Mouse (Mus musculus): Measurements from ENCODE around the gene Gldn. TPM values are rescaled to one million over a fixed set of nuclear protein-coding genes. Genes with fewer than 3 reads are reported as not detected.

Gene Gldn
- total RNA-seq (2014; rRNA removed) (0.44 and 1.0 TPM in 2 replicates), polyA plus RNA-seq (2015; fragmentation: Nextera tagmentation; extraction: Ambion mirVana) (0.75 and 0.86 TPM in 2 replicates)

DNA sequence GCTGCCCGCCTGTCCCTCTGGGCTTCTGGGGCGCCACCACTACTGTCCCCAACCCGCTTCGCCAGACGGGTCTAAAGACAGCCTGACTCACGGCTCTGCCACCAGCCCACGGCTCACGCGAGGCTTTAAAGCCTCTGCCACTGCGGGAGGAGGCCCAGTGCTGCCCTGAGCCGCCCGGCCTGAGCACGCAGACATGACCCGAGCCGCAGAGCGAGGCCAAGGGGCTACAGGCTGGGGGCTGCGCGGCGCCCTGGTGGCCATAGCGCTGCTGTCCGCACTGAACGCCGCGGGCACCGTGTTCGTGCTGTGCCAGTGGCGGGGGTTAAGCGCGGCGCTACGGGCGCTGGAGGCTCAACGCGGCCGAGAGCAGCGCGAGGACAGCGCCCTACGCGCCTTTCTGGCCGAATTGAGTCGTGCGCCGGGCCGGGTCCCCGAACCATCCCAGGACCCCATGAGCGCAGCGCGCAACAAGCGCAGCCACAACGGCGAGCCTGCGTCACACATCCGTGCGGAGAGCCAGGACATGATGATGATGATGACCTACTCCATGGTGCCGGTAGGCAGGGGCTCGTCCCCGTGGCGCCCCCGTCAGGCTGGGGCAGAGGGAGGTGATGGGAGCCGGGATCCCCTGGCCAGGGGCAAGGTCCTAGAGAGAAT, at the start of gene Gldn:
Gldn (plus strand) TSS at position 156 of the 657 bp plus-strand sequence.
- peak; percentile 34 for TF ChIP-seq CTCF (IDR thresholded peaks at IDR 0.05)
- H3K27me3 ChIP-seq (ENCODE audit: insufficient read depth, low read length) = 0 out of 2 replicates have a peak, but pooled peaks cover 3% of the 10 kb centered on the region
- WGBS = 3% methylated on average over 57 of the region's 61 CpGs
- H3K9ac ChIP-seq (replicated peaks; ENCODE audit: low read length, poor library complexity, severe bottlenecking) = peak within 1 kb of the TSS; percentile 64
- H3K4me2 ChIP-seq (ENCODE audit: low read depth, low read length, poor library complexity, severe bottlenecking) = peak within 1 kb of the TSS; percentile 96
- no peaks in the 10 kb centered on the region for H3K9me3 ChIP-seq (ENCODE audit: low read length)
- H3K4me3 ChIP-seq (ENCODE audit: low read depth, low read length) = peak within 1 kb of the TSS; percentile 51
- H3K27ac ChIP-seq (ENCODE audit: low read depth, low read length) = no peak within 1 kb of the TSS
- peaks cover 4% of the 10 kb centered on the region; the same call in 1 of the 2 replicates for H3K4me1 ChIP-seq (ENCODE audit: insufficient read depth, low read length)
- H3K36me3 ChIP-seq (ENCODE audit: insufficient read depth, low read length) = no peaks in the 10 kb centered on the region
- DNase-seq (ENCODE audit: low spot score) = peak; percentile 26
- peak; percentile 71 for ATAC-seq (ENCODE audit: low FRiP score)

GRCm38 (mm10) chr9:54244869-54245665, 41.2 kb upstream of the Gldn start:
- no peak overlapping the region for H3K4me2 ChIP-seq (ENCODE audit: low read depth, low read length, poor library complexity, severe bottlenecking)
- H3K9ac ChIP-seq (replicated peaks; ENCODE audit: low read length, poor library complexity, severe bottlenecking) = no peak overlapping the region
- no peaks in the 10 kb centered on the region for H3K36me3 ChIP-seq (ENCODE audit: insufficient read depth, low read length)
- no peak overlapping the region for H3K27ac ChIP-seq (ENCODE audit: low read depth, low read length)
- H3K4me3 ChIP-seq (ENCODE audit: low read depth, low read length) = no peak overlapping the region
- no peaks in the 10 kb centered on the region for H3K4me1 ChIP-seq (ENCODE audit: insufficient read depth, low read length)
- no peaks in the 10 kb centered on the region for H3K27me3 ChIP-seq (ENCODE audit: insufficient read depth, low read length)
- TF ChIP-seq CTCF (IDR thresholded peaks at IDR 0.05) = no peak
- no peak for ATAC-seq (ENCODE audit: low FRiP score)
- peak; percentile 80 for DNase-seq (ENCODE audit: low spot score)
- H3K9me3 ChIP-seq (ENCODE audit: low read length) = no peaks in the 10 kb centered on the region
- 42% methylated on average over 3 of the region's 3 CpGs for WGBS

- DNase-seq (ENCODE audit: low spot score) (no peak), ATAC-seq (ENCODE audit: low FRiP score) (no peak)
- H3K27ac ChIP-seq (ENCODE audit: low read depth, low read length) = no peak overlapping the region
- no peaks in the 10 kb centered on the region for H3K9me3 ChIP-seq (ENCODE audit: low read length)
- H3K36me3 ChIP-seq (ENCODE audit: insufficient read depth, low read length) = no peaks in the 10 kb centered on the region
- no peak for TF ChIP-seq CTCF (IDR thresholded peaks at IDR 0.05)
- 86% methylated on average over 4 of the region's 4 CpGs for WGBS
- no peaks in the 10 kb centered on the region for H3K4me1 ChIP-seq (ENCODE audit: insufficient read depth, low read length)
- no peaks in the 10 kb centered on the region for H3K27me3 ChIP-seq (ENCODE audit: insufficient read depth, low read length)
- no peak overlapping the region for H3K4me3 ChIP-seq (ENCODE audit: low read depth, low read length)
- H3K4me2 ChIP-seq (ENCODE audit: low read depth, low read length, poor library complexity, severe bottlenecking) = no peak overlapping the region
- no peak overlapping the region for H3K9ac ChIP-seq (replicated peaks; ENCODE audit: low read length, poor library complexity, severe bottlenecking)
These were observed 21.5 kb upstream of the Gldn start for GRCm38 (mm10) chr9:54264754-54265153.

GRCm38 (mm10) chr9:54268010-54268409, 18.3 kb upstream of the Gldn start, which contains the start of gene Cyp19a1:
Gene Cyp19a1, minus strand, starts transcription at chr9:54268110.
- Histone ChIP-seq H3K9ac (replicated peaks; ENCODE audit: low read length, poor library complexity, severe bottlenecking) (no peak within 1 kb of the TSS), H3K4me1 (ENCODE audit: insufficient read depth, low read length) (no peaks in the 10 kb centered on the region), H3K4me3 (ENCODE audit: low read depth, low read length) (no peak within 1 kb of the TSS), H3K9me3 (ENCODE audit: low read length) (no peaks in the 10 kb centered on the region), H3K27ac (ENCODE audit: low read depth, low read length) (no peak within 1 kb of the TSS), H3K4me2 (ENCODE audit: low read depth, low read length, poor library complexity, severe bottlenecking) (no peak within 1 kb of the TSS), H3K27me3 (ENCODE audit: insufficient read depth, low read length) (no peaks in the 10 kb centered on the region), H3K36me3 (ENCODE audit: insufficient read depth, low read length) (no peaks in the 10 kb centered on the region)
- no peak for TF ChIP-seq CTCF (IDR thresholded peaks at IDR 0.05)
- WGBS = 90% methylated on average over 7 of the region's 7 CpGs
- DNase-seq (ENCODE audit: low spot score) = no peak
- no peak for ATAC-seq (ENCODE audit: low FRiP score)

- Histone ChIP-seq H3K9ac (replicated peaks; ENCODE audit: low read length, poor library complexity, severe bottlenecking) (no peak overlapping the region), H3K4me1 (ENCODE audit: insufficient read depth, low read length) (no peaks in the 10 kb centered on the region), H3K27ac (ENCODE audit: low read depth, low read length) (no peak overlapping the region), H3K36me3 (ENCODE audit: insufficient read depth, low read length) (no peaks in the 10 kb centered on the region), H3K4me3 (ENCODE audit: low read depth, low read length) (no peak overlapping the region), H3K27me3 (ENCODE audit: insufficient read depth, low read length) (no peaks in the 10 kb centered on the region), H3K4me2 (ENCODE audit: low read depth, low read length, poor library complexity, severe bottlenecking) (no peak overlapping the region), H3K9me3 (ENCODE audit: low read length) (no peaks in the 10 kb centered on the region)
- TF ChIP-seq CTCF (IDR thresholded peaks at IDR 0.05) = no peak
- DNase-seq (ENCODE audit: low spot score) (no peak), ATAC-seq (ENCODE audit: low FRiP score) (no peak)
- 82% methylated on average over 6 of the region's 6 CpGs for WGBS
These were observed 16.3 kb upstream of the Gldn start for GRCm38 (mm10) chr9:54269987-54270386.

GRCm38 (mm10) chr9:54270889-54271288, 15.4 kb upstream of the Gldn start:
- ATAC-seq (ENCODE audit: low FRiP score) = no peak

More at GRCm38 (mm10) chr9:54270889-54271288, 15.4 kb upstream of the Gldn start:
- no peak for DNase-seq (ENCODE audit: low spot score)
- Histone ChIP-seq H3K27me3 (ENCODE audit: insufficient read depth, low read length) (no peaks in the 10 kb centered on the region), H3K4me1 (ENCODE audit: insufficient read depth, low read length) (no peaks in the 10 kb centered on the region), H3K9me3 (ENCODE audit: low read length) (no peaks in the 10 kb centered on the region), H3K27ac (ENCODE audit: low read depth, low read length) (no peak overlapping the region), H3K4me2 (ENCODE audit: low read depth, low read length, poor library complexity, severe bottlenecking) (no peak overlapping the region), H3K36me3 (ENCODE audit: insufficient read depth, low read length) (no peaks in the 10 kb centered on the region), H3K4me3 (ENCODE audit: low read depth, low read length) (no peak overlapping the region), H3K9ac (replicated peaks; ENCODE audit: low read length, poor library complexity, severe bottlenecking) (no peak overlapping the region)
- TF ChIP-seq CTCF (IDR thresholded peaks at IDR 0.05) = no peak
- 54% methylated on average over 5 of the region's 5 CpGs for WGBS
